Mouse (Mus musculus) inflammation-experienced regulatory T-cells, adult 16 weeks (primary cell): ENCODE measurements around the gene Ogdh. TPM values are rescaled to one million over a fixed set of nuclear protein-coding genes. Genes with fewer than 3 reads are reported as not detected.

Source experiments
- polyA plus RNA-seq: library from polyadenylated mRNA; unstranded; fragments of 100-300 nt; shearing (Covaris generic); gene quantifications from one replicate; pipeline ENCODE4 v1.2.1, GENCODE M21; 2017

Gene Ogdh
- polyA plus RNA-seq: 230 TPM

GRCm38 (mm10) chr11:6291401-6292115 is at the start of gene Ogdh:
TSS of gene Ogdh (plus strand) at chr11:6291633.

GRCm38 (mm10) chr11:6267320-6268254 is 23.8 kb upstream of the Ogdh start, which contains the start of gene Ddx56:
TSS of gene Ddx56 (minus strand) at chr11:6267772.

GRCm38 (mm10) chr11:6274387-6275093 is 16.9 kb upstream of the Ogdh start, which contains the start of gene Tmed4:
TSS of gene Tmed4 (minus strand) at chr11:6274870.

GRCm38 (mm10) chr11:6388726-6389413 is 97.4 kb downstream of the Ogdh start, which contains the start of gene Zmiz2:
TSS of gene Zmiz2 (plus strand) at chr11:6389074.

Other genes starting within 250 kb of the Ogdh start
- gene Camk2b, start 225.3 kb upstream of the Ogdh start, polyA plus RNA-seq: 19.5 TPM
- 0.32 TPM for gene A730071L15Rik, start 91.6 kb upstream of the Ogdh start, polyA plus RNA-seq
- 70.4 TPM for gene Nudcd3, start 91.2 kb upstream of the Ogdh start, polyA plus RNA-seq
- gene Npc1l1, start 61.5 kb upstream of the Ogdh start, polyA plus RNA-seq: not detected
- gene Ddx56, start 23.9 kb upstream of the Ogdh start, polyA plus RNA-seq: 91.0 TPM
- gene Tmed4, start 16.8 kb upstream of the Ogdh start, polyA plus RNA-seq: 82.4 TPM
- gene Zmiz2, start 97.4 kb downstream of the Ogdh start, polyA plus RNA-seq: 28.4 TPM
- gene Ppia, start 123.8 kb downstream of the Ogdh start, polyA plus RNA-seq: 4,290 TPM
- 172 TPM for gene H2afv, start 152.8 kb downstream of the Ogdh start, polyA plus RNA-seq
- gene Purb, start 184.3 kb downstream of the Ogdh start, polyA plus RNA-seq: 7.6 TPM
- 216 TPM for gene Myo1g, start 229.3 kb downstream of the Ogdh start, polyA plus RNA-seq